Mouse (Mus musculus) megakaryocyte, adult 5-6 weeks (primary cell): Measurements from ENCODE around the gene Bod1. TPM values are rescaled to one million over a fixed set of nuclear protein-coding genes. Genes with fewer than 3 reads are reported as not detected.

Source experiments
- total RNA-seq, 2 experiments: library from RNA; stranded (forward) in 1 of 2; stranded (reverse) in 1 of 2; fragments of 153-499, 151-499 nt in 1 of 2; fragments of 221-1000, 200-1000 nt in 1 of 2; gene quantifications; 2 replicates each; pipeline versions ENCODE4 v1.2.3 to v1.2.4; 2015 to 2017

Bod1 gene
- total RNA-seq, 2 experiments from 2014 or later, result 7.1 to 12.7 TPM

Other genes starting within 250 kb of the Bod1 start
- 25.3 and 27.1 TPM in 2 replicates for gene Cpeb4, start 200.3 kb upstream of the Bod1 start, total RNA-seq (2015)
- 17.7 and 22.8 TPM in 2 replicates for gene Cpeb4, start 200.3 kb upstream of the Bod1 start, total RNA-seq (2017)